Mouse (Mus musculus) frontal cortex, adult (tissue): ENCODE data around the gene Kcne1.

Source experiments
- ATAC-seq: cut with Nextera tagmentation; 2 replicates; pipeline ENCODE4 v1.9.2; 2017; ENCODE audit warnings: mild to moderate bottlenecking, moderate library complexity, mixed read lengths; ENCODE audit not compliant: low TSS enrichment

Kcne1 gene

DNA sequence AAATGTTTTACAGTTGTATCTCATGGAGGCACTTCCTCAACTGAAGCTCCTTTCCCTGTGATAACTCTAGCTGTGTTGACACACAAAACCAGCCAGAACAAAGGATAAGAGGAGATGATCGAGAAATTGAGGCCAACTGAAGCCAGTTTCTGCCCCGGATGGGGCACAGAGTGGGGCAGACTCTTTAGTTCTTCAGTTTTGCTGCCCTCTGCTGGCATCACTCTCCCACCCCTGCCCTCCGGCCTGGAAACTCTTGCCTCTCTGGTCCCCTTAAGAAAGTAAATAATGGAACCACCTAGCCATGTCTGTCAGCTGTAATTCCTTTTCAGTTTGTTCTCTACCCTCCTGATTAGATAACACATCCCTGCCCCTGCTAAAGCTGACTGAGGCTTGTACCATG lies 51.3 kb downstream of the Kcne1 start:
- ATAC-seq, result no peak

DNA sequence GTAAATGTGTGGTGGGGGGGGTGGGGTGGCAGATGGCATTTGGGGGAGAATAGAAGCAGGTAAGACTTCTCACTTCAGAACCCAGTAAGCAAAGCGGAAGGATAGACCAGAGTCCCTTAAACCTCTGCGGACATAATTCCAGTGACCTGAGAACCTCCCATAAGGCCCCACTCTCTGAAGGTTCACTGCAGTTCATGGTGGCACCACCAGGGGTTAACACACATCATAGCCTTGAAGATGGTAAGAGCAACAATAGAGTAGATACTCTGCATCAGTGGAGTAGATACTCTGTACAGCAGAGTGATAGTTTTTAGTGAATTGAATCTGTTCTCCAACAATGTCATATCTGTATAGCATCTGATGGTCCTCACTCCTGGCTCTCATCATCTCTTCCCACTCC lies 53.7 kb downstream of the Kcne1 start:
- ATAC-seq, result no peak

DNA sequence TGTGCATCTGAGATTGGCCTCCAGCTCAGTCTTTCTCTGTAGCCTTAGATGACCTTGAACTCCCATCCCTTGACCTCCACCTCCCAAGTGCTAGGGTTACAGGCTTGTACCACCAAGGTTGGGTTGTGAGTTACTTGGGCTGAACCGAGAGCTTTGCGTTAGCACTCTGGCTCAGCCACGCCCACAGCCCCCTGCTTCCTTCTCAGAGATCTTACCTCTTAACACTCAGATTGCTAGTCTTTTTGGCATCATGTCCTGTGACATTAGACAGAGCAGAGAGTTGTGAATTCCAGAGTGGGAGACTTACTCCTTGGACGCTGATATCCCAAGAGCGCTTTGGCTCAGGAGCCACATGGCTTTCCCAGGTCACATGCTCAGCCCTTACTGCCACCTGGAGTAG lies 56.8 kb downstream of the Kcne1 start:
- no peak for ATAC-seq

DNA sequence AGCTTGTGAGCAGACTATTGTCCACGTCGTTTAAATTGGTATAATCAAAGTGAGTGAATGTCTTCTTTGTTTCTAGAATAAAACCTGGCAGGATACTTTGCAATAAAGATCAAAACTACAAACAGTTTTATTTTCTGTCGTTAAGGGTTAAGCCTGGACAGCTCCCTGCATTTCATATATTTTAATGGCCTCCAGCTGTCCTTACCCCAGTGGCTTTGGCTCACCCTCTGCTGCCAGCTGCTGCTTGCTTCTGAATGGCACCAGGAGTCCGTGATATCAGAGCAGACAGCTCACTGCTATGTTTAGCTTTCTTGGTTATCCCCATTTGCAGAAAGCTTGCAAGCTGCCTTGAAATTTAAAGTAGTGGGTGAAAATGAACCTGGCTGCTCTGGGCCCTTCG lies 57.3 kb downstream of the Kcne1 start:
- peak; percentile 33; the same call in 1 of the 2 replicates for ATAC-seq

DNA sequence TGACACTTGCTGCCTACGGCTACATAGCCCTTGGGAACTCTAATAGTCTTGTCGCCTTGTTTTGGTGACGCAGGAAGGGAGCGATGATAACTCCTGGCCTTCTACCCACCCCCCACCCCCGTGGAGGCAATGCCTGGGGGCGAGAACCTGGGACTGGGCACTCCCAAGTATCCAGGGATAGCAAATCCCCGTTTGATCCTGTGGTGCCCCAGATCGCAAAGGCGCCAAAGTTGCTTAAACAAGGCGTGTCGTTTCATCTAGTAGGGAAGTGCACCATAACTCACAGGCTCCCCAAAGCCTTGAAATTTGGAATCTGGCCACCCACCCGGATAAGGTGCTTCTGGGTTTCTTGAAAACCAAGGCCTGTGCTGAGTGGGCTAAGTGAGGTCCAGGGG lies 57.9 kb downstream of the Kcne1 start:
- peak; percentile 64 for ATAC-seq

DNA sequence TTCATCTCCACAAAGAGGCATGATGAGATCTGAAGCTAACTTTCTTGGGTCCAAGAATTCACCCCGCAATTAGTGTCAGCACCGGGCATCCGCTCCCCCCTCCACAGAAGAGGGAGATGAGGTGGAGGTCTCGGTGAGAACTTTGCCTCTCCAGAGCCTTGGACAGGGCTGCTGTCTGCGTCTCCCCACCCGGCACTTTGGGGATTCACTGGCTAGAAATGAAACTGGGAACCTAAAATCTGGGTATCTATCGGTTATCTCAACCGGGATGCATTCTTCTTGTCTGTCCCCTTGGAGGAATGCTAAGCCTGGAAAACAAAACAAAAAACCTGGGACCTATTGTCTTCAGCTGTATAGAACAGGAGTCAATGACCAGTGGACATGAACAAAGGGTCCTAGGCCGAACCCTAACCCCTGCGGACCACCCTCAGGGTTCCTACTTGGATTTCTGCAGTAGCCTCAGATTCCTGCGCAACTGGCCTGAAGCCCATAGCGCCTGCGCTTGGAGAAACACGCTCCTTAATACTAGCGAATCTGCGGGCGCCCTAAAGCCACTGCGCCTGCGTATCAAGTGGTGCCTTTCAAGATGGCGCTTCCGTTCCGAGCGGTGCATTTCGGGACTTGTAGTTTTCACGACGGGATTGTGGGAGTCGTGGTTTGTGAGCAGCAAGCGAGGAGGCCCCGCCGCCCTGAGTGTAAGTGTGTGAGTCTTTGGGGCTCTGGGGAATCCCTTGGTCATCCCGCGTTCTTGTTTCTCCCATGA lies 58.4 kb downstream of the Kcne1 start, which contains the start of gene Smim11:
TSS of gene Smim11 (plus strand) at position 638 of the 763 bp plus-strand sequence.
- ATAC-seq, result peak; percentile 96
